Mouse (Mus musculus) right cerebral cortex, postnatal 14 days (tissue): ENCODE measurements at regions not wholly inside any gene's neighbourhood (a gene's known extent, or its start where the extent isn't known, plus 50 kb on each side); places are given as distances from the start of the nearest gene placed in this dataset.
"Not testable (repeated sequence)": the region's sequence is repeated elsewhere in the genome, so short reads cannot be mapped to it uniquely, and the experiment has no call there.

Experiments
- DNase-seq: peaks from one replicate; pipeline ENCODE4 v3.0.0; 2022

GRCm38 (mm10) chr13:97385531-97385930 is 144.6 kb downstream of the Enc1 start:
- no peak for DNase-seq

GRCm38 (mm10) chr13:97384091-97384777 is 143.3 kb downstream of the Enc1 start:
- DNase-seq = no peak

- DNase-seq = no peak
These were observed 142.4 kb downstream of the Enc1 start for GRCm38 (mm10) chr13:97383351-97383750.

GRCm38 (mm10) chr13:97380366-97380765 is 139.5 kb downstream of the Enc1 start:
- no peak for DNase-seq

- no peak for DNase-seq
These were observed 135.3 kb downstream of the Enc1 start for GRCm38 (mm10) chr13:97376232-97376523.

GRCm38 (mm10) chr13:97375501-97376231 is 134.8 kb downstream of the Enc1 start:
- no peak for DNase-seq

- DNase-seq = no peak
These were observed 131.4 kb downstream of the Enc1 start for GRCm38 (mm10) chr13:97372348-97372747.

- no peak for DNase-seq
These were observed 130.3 kb downstream of the Enc1 start for GRCm38 (mm10) chr13:97371200-97371599.

GRCm38 (mm10) chr13:97366723-97367122 is 125.8 kb downstream of the Enc1 start:
- no peak for DNase-seq

- DNase-seq = no peak
These were observed 124.8 kb downstream of the Enc1 start for GRCm38 (mm10) chr13:97365557-97366244.

GRCm38 (mm10) chr13:97365004-97365403 is 124.1 kb downstream of the Enc1 start:
- DNase-seq = no peak

- DNase-seq = no peak
These were observed 122.9 kb downstream of the Enc1 start for GRCm38 (mm10) chr13:97363765-97364164.

GRCm38 (mm10) chr13:97363214-97363613 is 122.3 kb downstream of the Enc1 start:
- no peak for DNase-seq

GRCm38 (mm10) chr13:97360551-97360950 is 119.6 kb downstream of the Enc1 start:
- no peak for DNase-seq

GRCm38 (mm10) chr13:97358781-97359305 is 117.9 kb downstream of the Enc1 start:
- DNase-seq = no peak

- no peak for DNase-seq
These were observed 117.4 kb downstream of the Enc1 start for GRCm38 (mm10) chr13:97358261-97358660.

- no peak for DNase-seq
These were observed 116.3 kb downstream of the Enc1 start for GRCm38 (mm10) chr13:97356923-97357807.

- DNase-seq = not testable (repeated sequence)
These were observed 114.5 kb downstream of the Enc1 start for GRCm38 (mm10) chr13:97355411-97355810.

GRCm38 (mm10) chr13:97347696-97348095 is 106.8 kb downstream of the Enc1 start:
- no peak for DNase-seq

- DNase-seq = no peak
These were observed 100.4 kb downstream of the Enc1 start for GRCm38 (mm10) chr13:97341218-97341889.

GRCm38 (mm10) chr13:97337954-97338353 is 97.0 kb downstream of the Enc1 start:
- no peak for DNase-seq

GRCm38 (mm10) chr13:97337296-97337731 is 96.4 kb downstream of the Enc1 start:
- no peak for DNase-seq
